Mouse (Mus musculus) intestine, embryonic 16.5 days (tissue): Measurements from ENCODE around the gene Sept4. TPM values are rescaled to one million over a fixed set of nuclear protein-coding genes. Genes with fewer than 3 reads are reported as not detected.

Experiments
- ATAC-seq: fragments of 200-750 bp; cut with Nextera tagmentation; 2 replicates; pipeline ENCODE4 v1.8.0; 2017; ENCODE audit warnings: moderate TSS enrichment, moderate library complexity
- H3K27ac ChIP-seq: fragments of 300-500 bp; sonication (generic); 2 replicates; pipeline ENCODE4 v1.5.1; 2014; ENCODE audit warnings: mild to moderate bottlenecking, low read length
- H3K27me3 ChIP-seq: fragments of 300-500 bp; sonication (generic); replicated peaks from 2 replicates; pipeline ENCODE4 v1.6.1; 2014; ENCODE audit warnings: low read length, control low read depth, mixed read lengths; ENCODE audit not compliant: control insufficient read depth, insufficient read depth
- H3K36me3 ChIP-seq: fragments of 300-500 bp; sonication (generic); 2 replicates; pipeline ENCODE4 v1.6.1; 2014; ENCODE audit warnings: low read length, control low read depth; ENCODE audit not compliant: control insufficient read depth, insufficient read depth
- H3K4me1 ChIP-seq: fragments of 300-500 bp; sonication (generic); 2 replicates; pipeline ENCODE4 v1.6.1; 2014; ENCODE audit warnings: low read length, control low read depth, mixed read lengths; ENCODE audit not compliant: control insufficient read depth, insufficient read depth
- H3K4me2 ChIP-seq: fragments of 300-500 bp; sonication (generic); 2 replicates; pipeline ENCODE4 v1.6.1; 2014; ENCODE audit warnings: low read depth, low read length, control low read depth
- H3K4me3 ChIP-seq: fragments of 300-500 bp; sonication (generic); 2 replicates; pipeline ENCODE4 v1.5.1; 2014; ENCODE audit warnings: mild to moderate bottlenecking, low read length
- H3K9ac ChIP-seq: fragments of 300-500 bp; sonication (generic); 2 replicates; pipeline ENCODE4 v1.6.1; 2014; ENCODE audit warnings: low read depth, low read length
- H3K9me3 ChIP-seq: fragments of 300-500 bp; sonication (generic); 2 replicates; pipeline ENCODE4 v1.6.1; 2016; ENCODE audit warnings: low read length, control low read depth; ENCODE audit not compliant: control insufficient read depth
- WGBS: fragments of 180-500 bp; shearing (Covaris S2); extraction: QIAGEN DNeasy Blood & Tissue Kit; methylation state at CpG from one replicate; pipeline ENCODE4 v1.1.7; 2014; 5-methylcytosine and 5-hydroxymethylcytosine counted together
- polyA plus RNA-seq: library from polyadenylated mRNA; unstranded; fragments of >200 nt; fragmentation: Nextera tagmentation; extraction: Ambion mirVana; gene quantifications from 2 replicates; pipeline ENCODE4 v1.2.1, GENCODE M21; 2015

Sept4 gene
- polyA plus RNA-seq, 1 experiment from 2014 or later = 31.4 TPM

DNA sequence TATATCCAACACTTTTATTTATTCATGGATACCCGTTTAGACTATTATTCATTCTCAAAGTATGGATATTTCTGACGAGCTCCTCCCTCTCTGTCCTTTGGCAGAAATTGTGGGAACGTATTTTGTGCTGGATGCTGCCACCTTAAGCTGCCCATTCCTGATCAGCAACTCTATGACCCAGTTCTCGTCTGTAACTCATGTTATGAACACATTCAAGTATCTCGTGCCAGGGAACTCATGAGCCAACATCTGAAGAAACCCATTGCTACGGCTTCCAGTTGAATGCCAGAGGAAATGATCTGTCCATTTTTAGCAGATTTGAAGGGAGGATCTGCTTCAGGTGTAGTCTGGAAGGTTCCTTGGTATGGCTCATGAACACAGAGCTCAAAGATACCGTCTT lies 45.3 kb downstream of the Sept4 start:
- 91% methylated on average over 7 of the region's 7 CpGs for WGBS

DNA sequence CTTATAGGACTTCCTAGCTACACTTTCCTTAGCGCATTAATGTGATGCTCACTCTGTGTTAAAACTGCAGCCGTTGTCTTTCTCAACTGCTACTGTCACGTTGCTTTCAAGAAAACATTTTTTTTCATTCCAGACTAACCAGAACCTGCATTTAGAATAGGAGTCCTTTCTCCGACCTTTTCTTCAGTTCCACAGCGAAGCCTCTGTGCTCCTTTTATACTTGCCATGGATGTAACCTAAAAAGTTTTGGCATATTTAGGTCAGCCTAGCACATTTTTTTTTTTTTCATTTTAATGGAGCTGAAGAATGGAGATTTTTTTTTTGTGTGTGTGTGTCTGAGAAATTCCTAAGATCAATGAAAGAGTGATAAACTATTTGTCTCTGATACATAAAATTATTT lies 46.8 kb downstream of the Sept4 start:
- Histone ChIP-seq H3K36me3 (peaks cover 58% of the 10 kb centered on the region), H3K9me3 (0 out of 2 replicates have a peak, but pooled peaks cover 5% of the 10 kb centered on the region), H3K9ac (no peak overlapping the region), H3K4me1 (no peaks in the 10 kb centered on the region), H3K4me3 (no peak overlapping the region), H3K4me2 (no peak overlapping the region), H3K27me3 (no peaks in the 10 kb centered on the region), H3K27ac (no peak overlapping the region)
- no peak for ATAC-seq
- WGBS = 90% methylated on average over 5 of the region's 5 CpGs

More for the DNA sequence above, 45.3 kb downstream of the Sept4 start:
- no peak overlapping the region for H3K27ac ChIP-seq
- no peak for ATAC-seq
- H3K9me3 ChIP-seq = 0 out of 2 replicates have a peak, but pooled peaks cover 5% of the 10 kb centered on the region
- peaks cover 61% of the 10 kb centered on the region for H3K36me3 ChIP-seq
- no peak overlapping the region for H3K4me2 ChIP-seq
- no peak overlapping the region for H3K4me3 ChIP-seq
- H3K27me3 ChIP-seq = no peaks in the 10 kb centered on the region
- no peaks in the 10 kb centered on the region for H3K4me1 ChIP-seq
- no peak overlapping the region for H3K9ac ChIP-seq

DNA sequence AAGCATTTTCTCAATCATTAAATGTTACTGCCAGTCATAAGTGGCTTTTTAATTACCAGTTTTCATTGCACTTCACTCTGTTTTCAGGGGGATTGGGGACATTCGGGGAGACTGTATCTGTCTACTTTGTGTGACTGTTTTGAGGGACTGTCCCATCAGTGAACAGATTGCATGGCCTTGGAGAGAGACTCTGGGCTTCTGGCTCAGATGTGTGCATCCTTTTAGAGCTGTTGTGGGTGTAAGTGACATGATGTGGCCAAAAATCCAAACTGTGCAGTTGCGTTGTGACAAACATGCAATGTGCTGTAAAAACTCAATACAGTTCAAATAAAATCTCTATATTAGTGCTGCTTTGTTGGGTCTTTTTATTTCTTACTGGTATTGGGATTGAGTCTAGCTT lies 47.2 kb downstream of the Sept4 start:
- Histone ChIP-seq H3K4me3 (no peak overlapping the region), H3K4me1 (no peaks in the 10 kb centered on the region), H3K27me3 (no peaks in the 10 kb centered on the region), H3K27ac (no peak overlapping the region), H3K9me3 (0 out of 2 replicates have a peak, but pooled peaks cover 5% of the 10 kb centered on the region), H3K4me2 (no peak overlapping the region), H3K9ac (no peak overlapping the region), H3K36me3 (peaks cover 58% of the 10 kb centered on the region)
- 95% methylated on average over 2 of the region's 2 CpGs for whole genome bisulfite sequencing
- no peak for ATAC-seq

DNA sequence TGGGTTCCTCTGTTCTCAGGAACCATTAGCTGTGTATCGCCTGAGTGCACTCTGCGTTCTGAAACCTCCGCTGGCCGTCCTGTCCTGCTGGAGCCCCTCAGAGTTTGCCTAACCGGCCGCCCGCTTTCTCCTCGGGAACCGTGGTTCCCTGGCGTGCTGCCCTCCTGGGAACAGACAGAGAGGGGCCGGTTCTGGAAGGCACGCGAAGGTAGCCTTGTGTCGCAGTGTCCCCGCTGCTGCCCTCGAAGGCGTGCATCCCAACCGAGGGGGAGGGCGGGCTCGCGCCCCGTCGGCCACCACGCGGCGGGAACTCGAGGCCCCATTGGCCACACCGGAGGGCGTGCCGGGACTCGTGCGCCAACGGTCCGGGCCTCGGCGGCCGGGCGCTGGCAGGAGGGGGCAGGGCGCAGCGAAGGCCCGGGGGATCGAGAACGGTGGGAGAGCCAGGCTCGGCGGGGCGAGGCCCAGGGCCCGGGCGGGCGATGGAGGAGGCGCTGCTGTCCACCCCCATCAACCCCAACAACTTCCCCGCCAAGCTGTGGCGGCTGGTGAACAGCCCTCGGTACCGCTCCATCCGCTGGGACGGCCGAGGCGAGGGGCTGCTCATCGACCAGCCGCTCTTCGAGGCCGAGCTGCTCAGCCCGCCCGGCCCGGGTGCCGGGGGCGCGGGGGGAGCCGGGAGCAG lies 48.2 kb downstream of the Sept4 start, which contains the start of gene Hsf5:
TSS of gene Hsf5 (plus strand) at position 375 of the 685 bp plus-strand sequence.
- no peak for ATAC-seq
- H3K4me1 ChIP-seq = no peaks in the 10 kb centered on the region
- H3K9me3 ChIP-seq = 0 out of 2 replicates have a peak, but pooled peaks cover 5% of the 10 kb centered on the region
- H3K4me2 ChIP-seq = no peak within 1 kb of the TSS
- no peak within 1 kb of the TSS for H3K4me3 ChIP-seq
- 91% methylated on average over 67 of the region's 69 CpGs for WGBS
- H3K9ac ChIP-seq = no peak within 1 kb of the TSS
- no peaks in the 10 kb centered on the region for H3K27me3 ChIP-seq
- H3K36me3 ChIP-seq = peaks cover 49% of the 10 kb centered on the region
- no peak within 1 kb of the TSS for H3K27ac ChIP-seq

DNA sequence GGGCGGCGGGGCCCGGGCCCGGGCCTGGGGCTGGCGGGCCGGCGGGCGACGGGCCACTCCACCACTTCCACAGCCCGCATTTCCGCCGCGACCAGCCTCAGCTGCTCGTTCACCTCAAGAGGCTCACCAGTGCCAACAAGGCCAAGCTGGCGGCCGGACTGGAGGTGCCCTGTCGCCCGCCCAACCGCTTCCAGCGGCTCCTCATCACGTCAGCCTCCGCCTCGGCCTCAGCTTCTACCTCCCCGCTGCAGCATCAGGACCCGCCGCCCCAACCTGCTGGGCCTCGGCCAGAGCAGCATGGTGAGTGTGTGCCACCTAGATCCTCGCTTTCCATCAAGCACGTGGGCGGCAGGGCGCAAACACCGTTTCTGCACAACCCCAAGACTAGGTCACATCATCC lies 48.9 kb downstream of the Sept4 start:
- H3K36me3 ChIP-seq = peaks cover 43% of the 10 kb centered on the region
- 95% methylated on average over 32 of the region's 32 CpGs for WGBS
- ATAC-seq = no peak

DNA sequence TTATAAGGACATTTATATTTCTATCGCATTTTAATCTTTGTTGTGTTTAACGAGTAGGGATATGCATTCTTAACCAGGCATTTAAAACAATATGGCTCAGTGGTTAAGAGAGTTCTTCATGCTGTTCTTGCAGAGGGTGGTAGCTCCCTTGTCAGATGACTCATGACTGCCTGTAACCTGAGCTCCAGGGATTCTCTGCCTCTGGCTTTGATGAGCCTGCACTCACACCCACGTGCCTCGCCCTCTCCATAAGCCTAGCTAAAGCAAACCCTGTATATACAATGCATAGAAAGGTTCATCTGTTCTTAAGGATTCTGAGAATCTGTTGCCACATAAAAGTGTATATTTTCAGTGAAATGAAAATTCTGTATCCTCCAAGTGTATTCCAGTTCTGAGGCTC lies 54.5 kb downstream of the Sept4 start:
- Histone ChIP-seq H3K4me1 (no peaks in the 10 kb centered on the region), H3K27ac (no peak overlapping the region), H3K4me3 (no peak overlapping the region), H3K9ac (no peak overlapping the region), H3K36me3 (no peaks in the 10 kb centered on the region), H3K27me3 (no peaks in the 10 kb centered on the region), H3K9me3 (no peaks in the 10 kb centered on the region), H3K4me2 (no peak overlapping the region)
- ATAC-seq = no peak
- 62% methylated on average over 4 of the region's 4 CpGs for WGBS

More for the DNA sequence above, 48.9 kb downstream of the Sept4 start:
- Histone ChIP-seq H3K4me3 (no peak overlapping the region), H3K4me1 (no peaks in the 10 kb centered on the region), H3K27me3 (no peaks in the 10 kb centered on the region), H3K9me3 (0 out of 2 replicates have a peak, but pooled peaks cover 5% of the 10 kb centered on the region), H3K4me2 (no peak overlapping the region), H3K27ac (no peak overlapping the region), H3K9ac (no peak overlapping the region)

DNA sequence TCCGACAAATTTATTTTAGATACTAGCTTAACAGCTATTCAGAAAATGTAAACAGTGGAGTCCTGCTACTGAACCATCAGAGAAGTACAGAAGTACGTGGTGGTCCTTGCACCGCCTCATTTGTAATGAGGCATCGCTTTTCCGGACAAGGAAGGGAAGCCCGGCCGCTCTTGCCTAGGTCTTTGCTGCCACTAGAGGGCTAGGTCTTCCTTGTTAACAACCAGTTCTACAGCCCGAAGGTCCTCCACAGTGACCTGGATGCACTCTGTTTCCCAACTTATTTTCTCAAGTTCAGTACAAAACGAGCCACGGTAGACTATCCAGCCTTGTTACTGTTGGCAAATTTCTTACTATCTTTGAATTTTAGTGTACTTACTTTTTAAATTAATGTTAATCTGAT lies 61.2 kb downstream of the Sept4 start:
- H3K36me3 ChIP-seq = no peaks in the 10 kb centered on the region
- H3K9ac ChIP-seq = no peak overlapping the region
- no peaks in the 10 kb centered on the region for H3K27me3 ChIP-seq
- H3K4me3 ChIP-seq = no peak overlapping the region
- WGBS = 25% methylated on average over 10 of the region's 10 CpGs
- H3K9me3 ChIP-seq = no peaks in the 10 kb centered on the region
- H3K4me2 ChIP-seq = no peak overlapping the region
- peaks cover 2% of the 10 kb centered on the region; the same call in 1 of the 2 replicates for H3K4me1 ChIP-seq
- H3K27ac ChIP-seq = no peak overlapping the region
- peak; percentile 46; the same call in 1 of the 2 replicates for ATAC-seq

DNA sequence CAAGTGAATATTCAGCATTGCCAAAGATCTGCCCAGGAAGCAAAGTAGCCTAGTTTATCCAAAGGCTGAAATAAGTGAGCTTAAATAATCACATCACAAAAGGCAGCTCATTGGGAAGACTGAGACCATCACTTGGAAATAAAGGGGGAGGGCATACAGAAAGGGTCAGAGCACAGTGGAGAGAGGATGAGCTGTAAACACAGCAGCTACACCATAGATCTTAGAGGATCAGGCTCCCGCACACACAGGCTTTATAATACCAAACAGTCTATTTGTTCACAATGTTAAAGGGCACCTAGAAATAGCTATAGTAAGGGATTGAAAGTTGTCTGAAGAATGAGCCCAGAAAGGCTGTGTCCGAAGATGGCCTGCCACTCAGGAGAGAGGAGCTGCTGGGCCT lies 70.1 kb downstream of the Sept4 start:
- H3K9me3 ChIP-seq = no peaks in the 10 kb centered on the region
- H3K9ac ChIP-seq = peak overlapping the region; percentile 86
- H3K27ac ChIP-seq = peak overlapping the region; percentile 70
- peak overlapping the region; percentile 55 for H3K4me3 ChIP-seq
- no peaks in the 10 kb centered on the region for H3K27me3 ChIP-seq
- 21% methylated on average over 2 of the region's 2 CpGs for WGBS
- H3K4me2 ChIP-seq = peak overlapping the region; percentile 91
- H3K4me1 ChIP-seq = 0 out of 2 replicates have a peak, but pooled peaks cover 2% of the 10 kb centered on the region
- no peaks in the 10 kb centered on the region for H3K36me3 ChIP-seq
- ATAC-seq = peak; percentile 72

DNA sequence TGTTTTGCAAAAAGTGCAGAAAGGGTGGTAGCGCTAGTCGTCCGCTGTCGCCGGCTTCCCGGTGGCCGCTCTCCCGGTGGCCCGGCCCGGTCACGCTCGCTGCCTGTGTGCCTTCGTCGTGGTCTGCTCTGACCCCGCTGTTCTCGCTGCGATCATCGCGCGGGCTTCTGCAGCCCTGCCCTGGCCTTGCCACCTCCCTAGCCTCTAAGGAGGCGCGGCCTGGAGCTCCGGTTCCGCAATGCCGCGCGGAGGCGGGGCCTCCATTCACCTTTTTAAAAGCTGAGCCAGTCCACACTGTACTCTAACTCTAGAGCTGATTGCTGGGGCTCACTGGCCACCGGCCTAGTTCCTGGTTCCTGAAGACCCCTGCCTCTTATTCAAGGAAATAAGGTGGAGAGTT lies 70.5 kb downstream of the Sept4 start:
- peak; percentile 98 for ATAC-seq
- Histone ChIP-seq H3K36me3 (no peaks in the 10 kb centered on the region), H3K4me1 (0 out of 2 replicates have a peak, but pooled peaks cover 2% of the 10 kb centered on the region), H3K4me3 (peak overlapping the region; percentile 55), H3K27ac (peak overlapping the region; percentile 70), H3K9ac (peak overlapping the region; percentile 86), H3K4me2 (peak overlapping the region; percentile 91), H3K27me3 (no peaks in the 10 kb centered on the region), H3K9me3 (no peaks in the 10 kb centered on the region)
- WGBS = under 1% methylated on average over 29 of the region's 29 CpGs
